Mouse (Mus musculus) liver, adult 2 months (tissue): ENCODE results near the gene Insl6. TPM values are rescaled to one million over a fixed set of nuclear protein-coding genes. Genes with fewer than 3 reads are reported as not detected.

Experiments
- DNase-seq: peaks from one replicate; pipeline ENCODE4 v3.0.0-alpha.2; 2011; ENCODE audit warnings: low read depth, low spot score; ENCODE audit errors: extremely low read depth
- H3K27ac ChIP-seq: fragments of 200-500 bp; replicated peaks from 2 replicates; pipeline ENCODE4 v1.5.1; 2012; ENCODE audit warnings: low read depth, mild to moderate bottlenecking, control low read depth, inconsistent platforms, low read length; ENCODE audit not compliant: insufficient read depth
- H3K27me3 ChIP-seq: fragments of 200-500 bp; 2 replicates; pipeline ENCODE4 v1.6.1; 2012; ENCODE audit warnings: mild to moderate bottlenecking, moderate library complexity, low read length, inconsistent platforms; ENCODE audit not compliant: control insufficient read depth, insufficient read depth
- H3K36me3 ChIP-seq: fragments of 200-500 bp; 2 replicates; pipeline ENCODE4 v1.6.1; 2012; ENCODE audit warnings: low read length, inconsistent platforms; ENCODE audit not compliant: control insufficient read depth, insufficient read depth
- H3K4me1 ChIP-seq: fragments of 200-500 bp; 2 replicates; pipeline ENCODE4 v1.6.1; 2011; ENCODE audit warnings: low read length; ENCODE audit not compliant: control insufficient read depth, insufficient read depth
- H3K4me3 ChIP-seq: fragments of 200-500 bp; 2 replicates; pipeline ENCODE4 v1.5.1; 2011; ENCODE audit warnings: low read depth, mild to moderate bottlenecking, control low read depth, low read length, moderate library complexity; ENCODE audit not compliant: insufficient read depth
- H3K79me2 ChIP-seq: fragments of 200-500 bp; 2 replicates; pipeline ENCODE4 v1.6.1; 2012; ENCODE audit warnings: inconsistent platforms, mild to moderate bottlenecking, low read length, moderate library complexity; ENCODE audit not compliant: control insufficient read depth, insufficient read depth
- H3K9ac ChIP-seq: fragments of 200-500 bp; 2 replicates; pipeline ENCODE4 v1.6.1; 2012; ENCODE audit warnings: low read depth, mild to moderate bottlenecking, control low read depth, inconsistent platforms, low read length
- CTCF ChIP-seq: fragments of 200-500 bp; IDR thresholded peaks from 2 replicates; pipeline ENCODE4 v1.5.1; 2011; ENCODE audit warnings: low read depth, low read length, control low read depth
- POLR2A ChIP-seq: fragments of 200-500 bp; IDR thresholded peaks from 2 replicates; pipeline ENCODE4 v1.6.1; 2011; ENCODE audit warnings: low read length, control low read depth; ENCODE audit not compliant: insufficient read depth; ENCODE audit errors: extremely low read depth
- WGBS: fragments of 180-500 bp; shearing (Covaris S2); methylation state at CpG from one replicate; pipeline ENCODE4 v1.1.7; 2018; 5-methylcytosine and 5-hydroxymethylcytosine counted together
- polyA plus RNA-seq: library from polyadenylated mRNA; depleted of rRNA; stranded (reverse); fragments of >200 nt; gene quantifications from 2 replicates; pipeline ENCODE4 v1.2.3, GENCODE M21; 2012
- total RNA-seq: library from RNA; depleted of rRNA; stranded (reverse); fragments of >200 nt; gene quantifications from 2 replicates; pipeline ENCODE4 v1.2.3, GENCODE M21; 2014

The Insl6 gene
- total and polyA plus RNA-seq, 2 experiments: 0.13 to 1.2 TPM

GRCm38 (mm10) chr19:29350991-29351390 is 25.8 kb upstream of the Insl6 start:
- no peak for DNase-seq
- H3K9ac ChIP-seq: no peak overlapping the region
- no peak overlapping the region for H3K27ac ChIP-seq
- no peaks in the 10 kb centered on the region for H3K27me3 ChIP-seq
- 82% methylated on average over 5 of the region's 5 CpGs for WGBS
- H3K4me1 ChIP-seq: peaks cover 2% of the 10 kb centered on the region; the same call in 1 of the 2 replicates
- no peak overlapping the region for H3K4me3 ChIP-seq
- H3K79me2 ChIP-seq: no peaks in the 10 kb centered on the region
- H3K36me3 ChIP-seq: peaks cover 2% of the 10 kb centered on the region
- no peak for TF ChIP-seq POLR2A
- TF ChIP-seq CTCF: no peak

DNA sequence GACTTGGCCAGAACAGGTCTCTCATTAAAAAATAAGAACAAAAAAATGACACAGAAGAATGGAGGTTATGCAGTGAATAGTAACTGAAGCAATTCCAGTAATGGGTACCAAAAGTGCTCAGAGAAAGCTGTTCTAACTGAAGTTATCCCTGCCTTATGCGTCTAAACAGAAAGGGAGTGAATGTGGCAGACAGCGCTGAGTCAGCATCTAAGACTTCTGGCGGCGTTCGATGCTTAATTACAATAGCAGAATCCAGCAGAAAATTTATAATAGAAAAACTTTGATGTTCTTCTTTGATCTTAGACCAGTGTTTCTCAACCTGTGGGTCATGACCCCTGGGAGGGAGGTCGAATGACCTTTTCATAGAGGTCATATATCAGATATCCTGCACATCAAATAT is 20.5 kb upstream of the Insl6 start:
- H3K27ac ChIP-seq: no peak overlapping the region
- TF ChIP-seq CTCF (no peak), POLR2A (no peak)
- H3K4me1 ChIP-seq: no peaks in the 10 kb centered on the region; the same call in 1 of the 2 replicates
- no peak for DNase-seq
- no peak overlapping the region for H3K9ac ChIP-seq
- H3K27me3 ChIP-seq: no peaks in the 10 kb centered on the region
- whole genome bisulfite sequencing: 45% methylated on average over 6 of the region's 6 CpGs
- H3K36me3 ChIP-seq: peaks cover 2% of the 10 kb centered on the region; the same call in 1 of the 2 replicates
- no peak overlapping the region for H3K4me3 ChIP-seq
- no peaks in the 10 kb centered on the region for H3K79me2 ChIP-seq

- TF ChIP-seq POLR2A (no peak), CTCF (no peak)
- H3K4me3 ChIP-seq: no peak overlapping the region
- no peak overlapping the region for H3K27ac ChIP-seq
- no peaks in the 10 kb centered on the region; the same call in 1 of the 2 replicates for H3K4me1 ChIP-seq
- H3K36me3 ChIP-seq: no peaks in the 10 kb centered on the region
- no peak overlapping the region for H3K9ac ChIP-seq
- DNase-seq: no peak
- H3K27me3 ChIP-seq: no peaks in the 10 kb centered on the region
- no peaks in the 10 kb centered on the region for H3K79me2 ChIP-seq
Measured at GRCm38 (mm10) chr19:29344868-29345267, 19.7 kb upstream of the Insl6 start.

DNA sequence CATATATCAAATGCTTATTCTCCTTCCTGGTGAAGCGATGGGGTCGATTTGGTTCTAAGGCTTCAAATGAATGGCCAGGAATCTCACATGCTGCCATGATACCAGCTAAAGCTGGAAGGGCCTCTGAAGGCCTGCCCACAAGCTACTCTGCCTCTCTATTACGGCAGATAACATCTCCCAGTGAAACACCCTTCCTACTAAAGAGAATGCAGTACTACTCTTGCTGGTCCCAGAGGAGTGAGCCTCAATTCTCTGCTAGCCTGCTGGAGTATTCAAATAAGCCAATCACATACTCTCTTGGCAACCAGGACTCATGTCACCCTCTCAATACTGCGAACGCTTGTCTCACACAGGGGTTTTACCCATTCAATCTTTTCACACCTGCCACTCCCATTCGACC is 17.1 kb upstream of the Insl6 start:
- H3K27ac ChIP-seq: no peak overlapping the region
- no peak overlapping the region for H3K4me3 ChIP-seq
- no peak overlapping the region for H3K9ac ChIP-seq
- no peaks in the 10 kb centered on the region for H3K27me3 ChIP-seq
- 93% methylated on average over 6 of the region's 6 CpGs for WGBS
- H3K4me1 ChIP-seq: no peaks in the 10 kb centered on the region; the same call in 1 of the 2 replicates
- TF ChIP-seq POLR2A (no peak), CTCF (no peak)
- H3K36me3 ChIP-seq: no peaks in the 10 kb centered on the region
- DNase-seq: no peak
- no peaks in the 10 kb centered on the region for H3K79me2 ChIP-seq

DNA sequence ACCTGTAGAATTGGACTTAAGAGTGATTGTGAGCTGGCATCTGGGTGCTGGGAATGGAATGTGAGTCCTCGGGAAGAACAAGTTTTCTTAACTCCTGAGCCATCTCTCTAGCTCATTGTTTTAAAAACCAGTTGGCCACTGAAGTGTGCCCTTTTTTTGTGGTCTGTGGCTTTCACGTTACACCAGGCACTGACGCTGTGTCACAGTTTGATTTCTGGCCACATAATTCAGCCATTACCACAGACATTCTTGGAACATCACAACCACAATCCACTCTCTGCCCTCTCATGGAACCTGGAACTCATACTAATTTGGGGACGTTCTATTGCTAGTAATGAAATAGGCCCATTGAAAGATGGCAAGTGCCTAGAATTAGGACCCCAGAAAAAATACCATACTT is 15.9 kb upstream of the Insl6 start:
- 81% methylated on average over 4 of the region's 4 CpGs for WGBS
- Histone ChIP-seq H3K9ac (no peak overlapping the region), H3K4me1 (no peaks in the 10 kb centered on the region; the same call in 1 of the 2 replicates), H3K4me3 (no peak overlapping the region), H3K27ac (no peak overlapping the region), H3K27me3 (no peaks in the 10 kb centered on the region), H3K79me2 (no peaks in the 10 kb centered on the region), H3K36me3 (no peaks in the 10 kb centered on the region)
- TF ChIP-seq POLR2A: no peak
- TF ChIP-seq CTCF: no peak
- DNase-seq: no peak

DNA sequence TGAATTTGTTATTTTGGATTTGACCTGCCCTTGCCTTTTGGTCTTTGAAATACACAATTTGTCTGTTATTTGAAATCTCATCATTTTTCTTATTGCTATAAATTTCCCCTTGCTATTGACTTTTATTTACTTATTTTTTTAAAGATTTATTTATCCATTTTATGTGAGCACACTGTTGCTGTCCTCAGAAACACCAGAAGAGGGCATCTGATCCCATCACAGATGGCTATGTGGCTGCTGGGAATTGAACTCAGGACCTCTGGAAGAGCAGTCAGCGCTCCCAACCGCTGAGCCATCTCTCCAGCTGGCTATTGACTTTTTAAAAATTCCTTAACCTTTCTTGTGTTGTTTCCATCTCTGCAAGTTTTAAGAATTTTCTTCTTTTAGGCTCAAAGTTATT is 11.5 kb upstream of the Insl6 start:
- Histone ChIP-seq H3K27ac (no peak overlapping the region), H3K4me3 (no peak overlapping the region), H3K27me3 (peaks cover 5% of the 10 kb centered on the region; the same call in 1 of the 2 replicates), H3K9ac (no peak overlapping the region), H3K4me1 (no peaks in the 10 kb centered on the region), H3K36me3 (no peaks in the 10 kb centered on the region), H3K79me2 (no peaks in the 10 kb centered on the region)
- no peak for DNase-seq
- WGBS: 92% methylated on average over 2 of the region's 2 CpGs
- no peak for TF ChIP-seq CTCF
- TF ChIP-seq POLR2A: no peak
